Mouse (Mus musculus): Measurements from ENCODE around the gene Coro2b.
A peak's percentile ranks its signal among the peaks of the same experiment; 100 is the strongest.

Gene Coro2b

GRCm38 (mm10) chr9:62536655-62537631 lies at the start of gene Coro2b:
Gene Coro2b (minus strand): TSS chr9:62537044.
- DNase-seq (ENCODE audit: extremely low read depth, low read depth) = no peak

- no peak for DNase-seq (ENCODE audit: extremely low read depth, low read depth)
These were observed 40.7 kb upstream of the Coro2b start for GRCm38 (mm10) chr9:62577558-62577957.

GRCm38 (mm10) chr9:62569121-62569520 lies 32.3 kb upstream of the Coro2b start:
- no peak for DNase-seq (ENCODE audit: extremely low read depth, low read depth)

- DNase-seq (ENCODE audit: extremely low read depth, low read depth) = no peak
These were observed 31.0 kb upstream of the Coro2b start for GRCm38 (mm10) chr9:62567818-62568217.

- DNase-seq (ENCODE audit: extremely low read depth, low read depth) = no peak
These were observed 25.4 kb upstream of the Coro2b start for GRCm38 (mm10) chr9:62562236-62562635.

GRCm38 (mm10) chr9:62560432-62560831 lies 23.6 kb upstream of the Coro2b start:
- no peak for DNase-seq (ENCODE audit: extremely low read depth, low read depth)

- no peak for DNase-seq (ENCODE audit: extremely low read depth, low read depth)
These were observed 23.2 kb upstream of the Coro2b start for GRCm38 (mm10) chr9:62560006-62560405.

- DNase-seq (ENCODE audit: extremely low read depth, low read depth) = no peak
These were observed 22.6 kb upstream of the Coro2b start for GRCm38 (mm10) chr9:62559446-62559845.

GRCm38 (mm10) chr9:62558058-62558457 lies 21.2 kb upstream of the Coro2b start:
- DNase-seq (ENCODE audit: extremely low read depth, low read depth) = no peak

- DNase-seq (ENCODE audit: extremely low read depth, low read depth) = no peak
These were observed 19.9 kb upstream of the Coro2b start for GRCm38 (mm10) chr9:62556748-62557147.

- peak; percentile 18 for DNase-seq (ENCODE audit: extremely low read depth, low read depth)
These were observed 18.5 kb upstream of the Coro2b start for GRCm38 (mm10) chr9:62555258-62555856.

- no peak for DNase-seq (ENCODE audit: extremely low read depth, low read depth)
These were observed 17.8 kb upstream of the Coro2b start for GRCm38 (mm10) chr9:62554606-62555005.

GRCm38 (mm10) chr9:62553366-62553940 lies 16.6 kb upstream of the Coro2b start:
- no peak for DNase-seq (ENCODE audit: extremely low read depth, low read depth)

- DNase-seq (ENCODE audit: extremely low read depth, low read depth) = no peak
These were observed 14.7 kb upstream of the Coro2b start for GRCm38 (mm10) chr9:62551531-62551930.

- DNase-seq (ENCODE audit: extremely low read depth, low read depth) = no peak
These were observed 13.8 kb upstream of the Coro2b start for GRCm38 (mm10) chr9:62550661-62551093.

- peak; percentile 33 for DNase-seq (ENCODE audit: extremely low read depth, low read depth)
These were observed 13.0 kb upstream of the Coro2b start for GRCm38 (mm10) chr9:62549809-62550208.

GRCm38 (mm10) chr9:62547476-62547875 lies 10.6 kb upstream of the Coro2b start:
- no peak for DNase-seq (ENCODE audit: extremely low read depth, low read depth)

- no peak for DNase-seq (ENCODE audit: extremely low read depth, low read depth)
These were observed 8.0 kb upstream of the Coro2b start for GRCm38 (mm10) chr9:62544856-62545255.

GRCm38 (mm10) chr9:62543878-62544277 lies 7.0 kb upstream of the Coro2b start:
- DNase-seq (ENCODE audit: extremely low read depth, low read depth) = no peak

- DNase-seq (ENCODE audit: extremely low read depth, low read depth) = no peak
These were observed 4.8 kb upstream of the Coro2b start for GRCm38 (mm10) chr9:62541606-62542005.

GRCm38 (mm10) chr9:62541182-62541581 lies 4.3 kb upstream of the Coro2b start:
- no peak for DNase-seq (ENCODE audit: extremely low read depth, low read depth)

GRCm38 (mm10) chr9:62540736-62541135 lies 3.9 kb upstream of the Coro2b start:
- DNase-seq (ENCODE audit: extremely low read depth, low read depth) = no peak

Data from MEL-GATA-1-ER (cell line).